Mouse (Mus musculus): ENCODE results near the gene Ssxb9. TPM values are rescaled to one million over a fixed set of nuclear protein-coding genes. Genes with fewer than 3 reads are reported as not detected.
"Not testable (repeated sequence)": the region's sequence is repeated elsewhere in the genome, so short reads cannot be mapped to it uniquely, and the experiment has no call there.

Gene Ssxb9
- polyA plus RNA-seq (2016; fragmentation: Nextera tagmentation; extraction: Ambion mirVana): not detected in 2 replicates

- peaks cover 13% of the 10 kb centered on the region; the same call in 1 of the 2 replicates for H3K9me3 ChIP-seq
- not testable (repeated sequence) for H3K4me3 ChIP-seq; H3K27me3 ChIP-seq (replicated peaks; ENCODE audit: low read depth, poor library complexity, severe bottlenecking); H3K4me1 ChIP-seq; DNase-seq (ENCODE audit: low spot score); H3K27ac ChIP-seq (replicated peaks); H3K36me3 ChIP-seq (replicated peaks)
- WGBS: 33% methylated on average over 1 of the region's 1 CpGs
Observed at GRCm38 (mm10) chrX:8366678-8367077, at the start of gene Ssxb9. TSS of gene Ssxb9 (plus strand) at chrX:8366978.

DNA sequence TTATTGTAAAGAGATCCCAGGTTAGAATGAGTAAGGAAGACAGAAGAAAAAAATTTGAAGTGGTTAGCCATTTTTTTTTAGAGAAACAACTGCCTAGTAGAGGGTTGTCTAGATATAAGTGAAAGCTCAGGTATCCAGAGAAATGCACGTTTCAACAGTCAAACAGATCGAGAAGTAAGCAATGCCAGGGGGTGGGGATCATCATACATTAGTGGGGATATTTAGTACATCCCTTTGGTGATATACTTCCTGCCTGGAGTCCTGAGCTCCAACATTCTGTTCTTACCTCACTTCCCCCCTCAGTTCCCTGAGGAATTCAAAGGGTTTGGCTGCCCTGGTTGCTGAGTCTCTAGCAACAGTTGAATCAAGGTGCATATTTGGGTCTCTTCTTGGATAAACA is 39.7 kb upstream of the Ssxb9 start, which contains the start of gene Ssxb10:
Gene Ssxb10, plus strand, starts transcription at position 301 of the 400 bp plus-strand sequence.
- H3K27ac ChIP-seq (replicated peaks): no peak within 1 kb of the TSS
- no peaks in the 10 kb centered on the region for H3K4me1 ChIP-seq
- WGBS: 57% methylated on average over 2 of the region's 2 CpGs
- no peak within 1 kb of the TSS for H3K4me3 ChIP-seq
- no peak for DNase-seq (ENCODE audit: low spot score)
- H3K27me3 ChIP-seq (replicated peaks; ENCODE audit: low read depth, poor library complexity, severe bottlenecking): no peaks in the 10 kb centered on the region
- H3K36me3 ChIP-seq (replicated peaks): no peaks in the 10 kb centered on the region
- peaks cover 25% of the 10 kb centered on the region for H3K9me3 ChIP-seq

- H3K4me1 ChIP-seq: not testable (repeated sequence)
Observed at GRCm38 (mm10) chrX:8413005-8413404, 46.2 kb downstream of the Ssxb9 start, which contains the start of gene Ssxb1. TSS of gene Ssxb1 (plus strand) at chrX:8413305.

More at GRCm38 (mm10) chrX:8413005-8413404, 46.2 kb downstream of the Ssxb9 start, which contains the start of gene Ssxb1:
- not testable (repeated sequence) for H3K27ac ChIP-seq (replicated peaks); DNase-seq (ENCODE audit: low spot score); H3K27me3 ChIP-seq (replicated peaks; ENCODE audit: low read depth, poor library complexity, severe bottlenecking); H3K36me3 ChIP-seq (replicated peaks); H3K9me3 ChIP-seq; H3K4me3 ChIP-seq
- 35% methylated on average over 1 of the region's 1 CpGs for WGBS

Other genes starting within 250 kb of the Ssxb9 start
- gene Wdr13, start 234.1 kb upstream of the Ssxb9 start, polyA plus RNA-seq (2016; fragmentation: Nextera tagmentation; extraction: Ambion mirVana): 19.7 and 19.8 TPM in 2 replicates
- 424 and 444 TPM in 2 replicates for gene Rbm3, start 221.1 kb upstream of the Ssxb9 start, polyA plus RNA-seq (2016; fragmentation: Nextera tagmentation; extraction: Ambion mirVana)
- gene Tbc1d25, start 190.8 kb upstream of the Ssxb9 start, polyA plus RNA-seq (2016; fragmentation: Nextera tagmentation; extraction: Ambion mirVana): 10.4 and 11.8 TPM in 2 replicates
- gene Ebp, start 173.5 kb upstream of the Ssxb9 start, polyA plus RNA-seq (2016; fragmentation: Nextera tagmentation; extraction: Ambion mirVana): 25.8 and 35.2 TPM in 2 replicates
- 13.0 and 13.1 TPM in 2 replicates for gene Porcn, start 160.5 kb upstream of the Ssxb9 start, polyA plus RNA-seq (2016; fragmentation: Nextera tagmentation; extraction: Ambion mirVana)
- gene Ftsj1, start 114.6 kb upstream of the Ssxb9 start, polyA plus RNA-seq (2016; fragmentation: Nextera tagmentation; extraction: Ambion mirVana): 50.5 and 52.4 TPM in 2 replicates
- gene Slc38a5, start 95.8 kb upstream of the Ssxb9 start, polyA plus RNA-seq (2016; fragmentation: Nextera tagmentation; extraction: Ambion mirVana): 4.2 and 4.6 TPM in 2 replicates
- gene Ssxb10, start 39.6 kb upstream of the Ssxb9 start, polyA plus RNA-seq (2016; fragmentation: Nextera tagmentation; extraction: Ambion mirVana): not detected in 2 replicates
- gene Ssxb1, start 46.3 kb downstream of the Ssxb9 start, polyA plus RNA-seq (2016; fragmentation: Nextera tagmentation; extraction: Ambion mirVana): not detected in 2 replicates
- not detected in 2 replicates for gene Ssxb2, start 94.7 kb downstream of the Ssxb9 start, polyA plus RNA-seq (2016; fragmentation: Nextera tagmentation; extraction: Ambion mirVana)
- not detected in 2 replicates for gene Gm14459, start 158.0 kb downstream of the Ssxb9 start, polyA plus RNA-seq (2016; fragmentation: Nextera tagmentation; extraction: Ambion mirVana)
- not detected in 2 replicates for gene Ssxb6, start 181.3 kb downstream of the Ssxb9 start, polyA plus RNA-seq (2016; fragmentation: Nextera tagmentation; extraction: Ambion mirVana)
- gene Ssxb3, start 224.8 kb downstream of the Ssxb9 start, polyA plus RNA-seq (2016; fragmentation: Nextera tagmentation; extraction: Ambion mirVana): not detected in 2 replicates